Mouse (Mus musculus): ENCODE results near the gene Etv6.

The Etv6 gene

GRCm38 (mm10) chr6:134110206-134110605 is 74.7 kb downstream of the Etv6 start:
- CTCF ChIA-PET: no interaction called here

DNA sequence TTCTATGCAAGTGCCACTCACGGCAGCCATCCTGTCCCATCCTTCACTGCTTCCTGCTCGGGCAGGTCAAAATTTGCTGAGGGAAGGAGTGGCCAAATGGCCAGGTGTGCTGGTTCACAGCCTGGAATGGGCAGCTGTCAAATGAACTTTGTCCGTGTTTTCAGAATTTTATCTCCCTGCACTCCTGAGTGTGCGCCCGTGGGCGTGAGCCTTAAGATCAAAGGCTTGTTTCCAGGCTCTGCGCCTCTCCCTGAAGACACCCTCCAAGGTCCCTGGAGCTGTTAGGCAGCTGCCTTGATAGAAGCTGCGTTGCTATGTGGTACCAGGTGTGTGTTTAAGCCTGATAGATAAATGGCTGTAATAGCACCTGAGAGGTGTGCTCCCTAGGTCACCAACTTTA is 76.1 kb downstream of the Etv6 start:
- CTCF ChIA-PET: interaction anchor here (0.7 kb wide), 1 partner anchor 36 kb away, joined by 4 read pairs; no protein-coding TSS in a partner anchor

GRCm38 (mm10) chr6:134112753-134113152 is 77.3 kb downstream of the Etv6 start:
- CTCF ChIA-PET: no interaction called here

GRCm38 (mm10) chr6:134113168-134113567 is 77.7 kb downstream of the Etv6 start:
- CTCF ChIA-PET: no interaction called here

DNA sequence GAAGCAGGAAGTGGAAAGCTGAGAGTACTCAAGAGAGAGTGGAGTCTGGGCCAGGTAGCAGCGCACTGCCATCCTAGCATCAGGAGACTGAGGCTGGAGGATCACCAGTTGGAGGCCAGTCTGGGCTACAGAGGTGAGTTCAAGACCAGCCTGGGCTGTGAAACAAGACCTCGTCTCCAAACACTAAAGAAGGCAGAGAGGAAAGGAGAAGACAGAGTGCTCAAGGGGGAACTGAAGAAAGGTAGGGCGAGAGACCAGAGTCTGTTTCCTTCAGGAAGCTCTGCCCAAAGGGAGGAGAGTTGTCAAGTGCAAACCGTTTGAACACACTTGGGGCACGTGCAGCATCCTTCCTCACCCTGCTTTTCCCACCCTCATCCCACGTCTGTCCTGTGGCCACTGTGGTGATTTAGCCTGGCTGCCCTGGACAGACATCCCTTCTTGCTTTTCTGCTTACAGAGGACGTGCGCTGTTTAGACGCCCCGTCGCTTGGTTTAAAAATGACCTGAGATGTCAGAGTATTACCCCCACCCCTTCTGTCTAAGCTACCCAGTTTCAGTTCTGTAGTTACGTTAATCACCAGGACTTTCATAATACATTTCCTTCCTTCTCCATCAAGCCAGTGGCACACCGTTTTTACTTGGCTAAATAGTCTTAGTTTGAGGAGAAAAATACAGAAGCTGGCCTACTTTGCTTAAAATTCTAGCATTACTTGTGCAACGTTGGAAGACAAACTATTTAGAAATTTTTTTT is 79.9 kb downstream of the Etv6 start:
- CTCF ChIA-PET: no interaction called here

- CTCF ChIA-PET: no interaction called here
Observed at GRCm38 (mm10) chr6:134117380-134117938, 82.0 kb downstream of the Etv6 start.

DNA sequence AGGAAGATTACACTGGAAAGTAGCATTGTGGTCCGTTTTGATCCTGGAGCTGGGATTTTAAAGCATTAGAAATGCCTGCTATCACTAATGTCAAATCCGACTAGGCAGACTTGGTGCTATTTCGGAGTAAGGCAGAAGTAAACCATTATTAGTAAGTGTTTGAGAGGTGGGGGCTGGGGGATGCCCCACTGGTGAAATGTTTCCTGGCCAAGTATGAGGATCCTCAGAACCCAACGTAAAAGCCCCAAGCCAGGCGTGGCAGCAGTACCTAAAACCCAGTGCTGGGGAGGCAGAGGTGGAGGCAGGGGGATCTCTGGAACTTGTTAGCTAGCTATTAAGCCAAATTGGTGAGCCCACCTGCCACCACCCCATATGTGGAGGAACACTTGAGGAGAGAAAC is 83.0 kb downstream of the Etv6 start:
- CTCF ChIA-PET: interaction anchor here (0.6 kb wide), 1 partner anchor 24 kb away, joined by 5 read pairs; no protein-coding TSS in a partner anchor

DNA sequence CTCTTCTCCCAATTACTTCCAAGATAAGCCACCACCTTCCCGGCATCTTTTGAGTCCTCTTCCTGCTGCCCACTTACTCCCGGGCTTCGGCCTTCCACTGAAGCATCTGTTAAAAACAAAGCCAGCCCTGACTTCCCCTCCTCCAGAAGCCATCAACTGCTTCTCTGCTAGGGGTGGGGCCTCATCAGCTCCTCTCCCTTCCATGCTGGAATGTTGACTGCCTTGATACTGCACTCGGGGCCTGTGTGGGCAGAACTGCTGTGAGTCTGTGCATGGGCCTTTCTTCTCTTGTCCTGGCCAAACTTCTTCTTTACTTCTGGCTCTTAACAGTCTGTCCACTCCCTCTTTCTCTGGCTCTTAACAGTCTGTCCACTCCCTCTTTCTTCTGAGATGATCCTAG is 83.6 kb downstream of the Etv6 start:
- CTCF ChIA-PET: interaction anchor here (0.6 kb wide), 1 partner anchor 25 kb away, joined by 5 read pairs; no protein-coding TSS in a partner anchor

- CTCF ChIA-PET: interaction anchor here (0.6 kb wide), 1 partner anchor 225 kb away, joined by 4 read pairs; no protein-coding TSS in a partner anchor
Observed at GRCm38 (mm10) chr6:134120227-134120626, 84.7 kb downstream of the Etv6 start.

- CTCF ChIA-PET: interaction anchor here (0.6 kb wide), 1 partner anchor 225 kb away, joined by 4 read pairs; no protein-coding TSS in a partner anchor
Observed at GRCm38 (mm10) chr6:134120712-134121111, 85.2 kb downstream of the Etv6 start.

- CTCF ChIA-PET: no interaction called here
Observed at GRCm38 (mm10) chr6:134122945-134123344, 87.4 kb downstream of the Etv6 start.

- CTCF ChIA-PET: no interaction called here
Observed at GRCm38 (mm10) chr6:134123474-134123873, 88.0 kb downstream of the Etv6 start.

GRCm38 (mm10) chr6:134124256-134124655 is 88.8 kb downstream of the Etv6 start:
- CTCF ChIA-PET: interaction anchor here (1.0 kb wide), 1 partner anchor 15 kb away, joined by 3 read pairs; no protein-coding TSS in a partner anchor

DNA sequence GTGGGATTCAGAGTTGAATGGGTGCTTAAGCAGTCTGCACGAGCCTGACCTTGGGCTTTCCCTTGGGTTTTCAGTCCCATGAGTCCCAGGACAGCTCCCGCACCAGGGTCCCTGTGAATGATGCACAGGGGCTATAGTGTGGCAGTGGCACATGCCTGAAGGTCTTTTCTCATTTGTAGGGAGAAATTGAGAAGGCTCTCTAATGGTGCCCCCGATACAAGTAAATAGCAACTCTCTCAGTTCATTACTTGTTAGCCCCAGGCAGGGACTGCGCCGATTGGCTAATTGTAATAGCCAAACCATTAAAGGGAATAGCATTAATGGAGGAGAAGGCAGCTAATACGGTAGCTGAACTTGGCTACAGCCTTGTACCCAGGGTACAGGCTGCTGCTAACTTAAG is 92.5 kb downstream of the Etv6 start:
- CTCF ChIA-PET: no interaction called here

- CTCF ChIA-PET: interaction anchor here (0.7 kb wide), 1 partner anchor 447 kb away, joined by 3 read pairs; no protein-coding TSS in a partner anchor
Observed at GRCm38 (mm10) chr6:134128594-134128993, 93.1 kb downstream of the Etv6 start.

DNA sequence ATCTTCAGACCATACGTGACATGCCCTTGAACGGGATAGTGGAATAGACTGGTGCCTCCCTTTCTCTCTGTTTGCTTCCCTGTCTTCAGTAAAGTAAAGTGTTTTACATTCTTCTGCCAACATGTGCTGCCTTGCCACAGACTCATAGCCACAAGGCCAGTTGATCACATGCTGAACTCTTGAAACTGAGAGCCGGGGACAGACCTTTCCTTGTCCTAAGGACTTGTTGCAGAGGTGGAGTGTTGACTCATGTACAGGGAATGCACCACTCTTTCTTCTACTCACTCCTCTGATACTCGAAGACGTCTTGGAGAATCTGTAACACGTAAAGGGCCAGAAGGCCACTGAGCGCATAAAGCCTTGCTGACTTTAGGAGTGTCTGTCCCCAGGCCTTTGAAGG is 94.3 kb downstream of the Etv6 start:
- CTCF ChIA-PET: no interaction called here

- CTCF ChIA-PET: no interaction called here
Observed at GRCm38 (mm10) chr6:134130816-134131215, 95.3 kb downstream of the Etv6 start.

DNA sequence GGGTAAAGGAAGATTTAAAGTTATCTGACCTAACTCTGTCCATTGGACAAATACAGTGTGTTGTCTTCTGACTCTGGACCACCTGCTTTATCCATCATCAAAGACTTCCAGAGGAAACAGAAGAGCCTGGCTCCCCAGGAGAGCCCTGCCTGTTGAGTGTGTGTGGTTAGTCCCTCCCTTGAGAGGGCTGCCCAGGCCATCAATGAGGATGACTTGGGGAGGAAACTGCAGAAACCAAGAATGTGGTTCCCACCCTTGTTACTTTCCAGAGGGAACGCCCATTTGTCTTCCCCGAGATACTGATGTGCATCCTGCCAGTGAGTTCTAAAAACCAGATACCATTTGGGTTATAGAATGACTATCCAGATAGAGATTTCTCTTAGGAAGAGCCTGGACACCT is 96.1 kb downstream of the Etv6 start:
- CTCF ChIA-PET: no interaction called here

GRCm38 (mm10) chr6:134133756-134134155 is 98.3 kb downstream of the Etv6 start:
- CTCF ChIA-PET: no interaction called here

DNA sequence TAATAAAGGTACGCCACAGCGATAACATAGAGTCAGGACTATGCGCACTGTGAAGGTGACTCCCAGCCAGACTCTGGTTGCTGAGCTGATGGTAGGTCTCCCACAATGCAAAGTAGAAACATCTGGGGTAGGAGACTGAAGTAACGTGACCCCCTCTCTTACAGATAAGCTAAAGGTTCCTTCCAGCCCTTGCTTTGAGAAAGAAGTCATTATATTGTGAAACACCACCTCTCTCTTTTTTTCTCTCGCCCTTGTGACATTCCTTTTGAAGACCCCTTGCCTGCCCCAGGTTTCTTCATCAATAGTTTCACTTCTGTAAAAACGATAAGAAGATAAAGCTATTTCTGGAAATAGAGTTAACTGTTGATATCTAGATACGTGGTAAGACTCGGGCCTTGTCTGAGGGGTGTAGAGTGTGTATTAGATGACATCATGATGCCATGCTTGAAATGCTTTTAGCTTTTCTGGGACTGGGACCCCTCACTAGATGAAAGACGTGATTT is 99.4 kb downstream of the Etv6 start:
- CTCF ChIA-PET: no interaction called here

- CTCF ChIA-PET: no interaction called here
Observed at GRCm38 (mm10) chr6:134136315-134136714, 100.8 kb downstream of the Etv6 start.

DNA sequence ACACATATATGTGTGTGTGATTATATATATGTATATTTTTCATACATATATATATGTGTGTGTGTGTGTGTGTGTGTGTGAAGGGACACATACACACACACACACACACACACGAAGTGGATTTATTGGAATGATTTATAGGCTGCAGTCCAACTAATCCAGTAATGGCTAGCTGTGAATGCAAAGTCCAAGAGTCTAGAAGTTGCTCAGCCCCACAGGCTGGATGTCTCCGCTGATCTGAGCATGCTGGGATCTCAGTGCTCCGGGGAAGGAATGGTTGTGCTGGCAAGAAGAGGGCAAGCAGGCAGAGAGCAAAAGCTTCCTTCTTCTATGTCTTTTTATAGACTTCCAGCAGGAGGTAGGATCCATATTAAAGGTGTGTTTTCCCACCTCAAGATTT is 103.9 kb downstream of the Etv6 start:
- CTCF ChIA-PET: interaction anchor here (0.8 kb wide), 1 partner anchor 15 kb away, joined by 3 read pairs; no protein-coding TSS in a partner anchor
